Mouse (Mus musculus) 3T3-L1 (cell line): ENCODE results near the gene Pacrg.

Source experiments
- DNase-seq: peaks from one replicate; pipeline ENCODE4 v3.0.0-alpha.2; 2015; ENCODE audit warnings: low read depth, low spot score

Gene Pacrg

GRCm38 (mm10) chr17:10744709-10745461, 95.2 kb downstream of the Pacrg start:
- peak; percentile 94 for DNase-seq

GRCm38 (mm10) chr17:10740083-10740482, 100.0 kb downstream of the Pacrg start:
- no peak for DNase-seq

- DNase-seq, result no peak
Measured at GRCm38 (mm10) chr17:10737966-10738365, 102.1 kb downstream of the Pacrg start.

GRCm38 (mm10) chr17:10734733-10735132, 105.4 kb downstream of the Pacrg start:
- DNase-seq, result no peak

- DNase-seq, result no peak
Measured at GRCm38 (mm10) chr17:10732303-10733048, 107.6 kb downstream of the Pacrg start.

GRCm38 (mm10) chr17:10724853-10725252, 115.3 kb downstream of the Pacrg start:
- no peak for DNase-seq

- peak; percentile 62 for DNase-seq
Measured at GRCm38 (mm10) chr17:10721562-10721961, 118.5 kb downstream of the Pacrg start.

GRCm38 (mm10) chr17:10717148-10717547, 123.0 kb downstream of the Pacrg start:
- DNase-seq, result no peak

- peak; percentile 89 for DNase-seq
Measured at GRCm38 (mm10) chr17:10702781-10703180, 137.3 kb downstream of the Pacrg start.

- no peak for DNase-seq
Measured at GRCm38 (mm10) chr17:10698041-10698440, 142.1 kb downstream of the Pacrg start.

- DNase-seq, result no peak
Measured at GRCm38 (mm10) chr17:10695421-10695820, 144.7 kb downstream of the Pacrg start.

GRCm38 (mm10) chr17:10677098-10677497, 163.0 kb downstream of the Pacrg start:
- no peak for DNase-seq

GRCm38 (mm10) chr17:10675536-10675935, 164.6 kb downstream of the Pacrg start:
- DNase-seq, result no peak

GRCm38 (mm10) chr17:10675048-10675447, 165.1 kb downstream of the Pacrg start:
- DNase-seq, result no peak

GRCm38 (mm10) chr17:10661294-10661693, 178.8 kb downstream of the Pacrg start:
- DNase-seq, result peak; percentile 62

- no peak for DNase-seq
Measured at GRCm38 (mm10) chr17:10643604-10644003, 196.5 kb downstream of the Pacrg start.

GRCm38 (mm10) chr17:10639816-10640215, 200.3 kb downstream of the Pacrg start:
- peak; percentile 56 for DNase-seq

GRCm38 (mm10) chr17:10635955-10636470, 204.1 kb downstream of the Pacrg start:
- DNase-seq, result no peak

GRCm38 (mm10) chr17:10635470-10635869, 204.6 kb downstream of the Pacrg start:
- DNase-seq, result no peak

GRCm38 (mm10) chr17:10635046-10635445, 205.1 kb downstream of the Pacrg start:
- DNase-seq, result no peak

- peak; percentile 46 for DNase-seq
Measured at GRCm38 (mm10) chr17:10633769-10634168, 206.3 kb downstream of the Pacrg start.

GRCm38 (mm10) chr17:10628240-10628639, 211.9 kb downstream of the Pacrg start:
- no peak for DNase-seq

- no peak for DNase-seq
Measured at GRCm38 (mm10) chr17:10627476-10627875, 212.6 kb downstream of the Pacrg start.
